Mouse (Mus musculus) lung, embryonic 15.5 days (tissue): ENCODE measurements at regions not wholly inside any gene's neighbourhood (a gene's known extent, or its start where the extent isn't known, plus 50 kb on each side); places are given as distances from the start of the nearest gene placed in this dataset.

Experiments used
- ATAC-seq: fragments of 200-750 bp; cut with Nextera tagmentation; 2 replicates; pipeline ENCODE4 v1.8.0; 2017; ENCODE audit warnings: moderate number of reproducible peaks, borderline replicate concordance; ENCODE audit not compliant: low FRiP score, low TSS enrichment; ENCODE audit errors: extremely low read depth
- H3K27ac ChIP-seq: fragments of 300-500 bp; sonication (generic); 2 replicates; pipeline ENCODE4 v1.5.1; 2015; ENCODE audit warnings: moderate library complexity, mild to moderate bottlenecking, inconsistent platforms
- H3K27me3 ChIP-seq: fragments of 300-500 bp; sonication (generic); 2 replicates; pipeline ENCODE4 v1.6.1; 2015; ENCODE audit warnings: inconsistent platforms
- H3K36me3 ChIP-seq: fragments of 300-500 bp; sonication (generic); 2 replicates; pipeline ENCODE4 v1.6.1; 2015; ENCODE audit warnings: inconsistent platforms
- H3K4me1 ChIP-seq: fragments of 300-500 bp; sonication (generic); 2 replicates; pipeline ENCODE4 v1.6.1; 2015; ENCODE audit warnings: inconsistent platforms
- H3K4me2 ChIP-seq: fragments of 300-500 bp; sonication (generic); 2 replicates; pipeline ENCODE4 v1.6.1; 2015; ENCODE audit warnings: inconsistent platforms, mild to moderate bottlenecking, moderate library complexity
- H3K4me3 ChIP-seq: fragments of 300-500 bp; sonication (generic); 2 replicates; pipeline ENCODE4 v1.5.1; 2015; ENCODE audit warnings: mild to moderate bottlenecking, inconsistent platforms
- H3K9ac ChIP-seq: fragments of 300-500 bp; sonication (generic); 2 replicates; pipeline ENCODE4 v1.6.1; 2015; ENCODE audit warnings: inconsistent platforms
- H3K9me3 ChIP-seq: fragments of 300-500 bp; sonication (generic); 2 replicates; pipeline ENCODE4 v1.6.1; 2016; ENCODE audit warnings: inconsistent platforms
- WGBS: fragments of 180-500 bp; shearing (Covaris S2); methylation state at CpG from one replicate; pipeline ENCODE4 v1.1.7; 2015; 5-methylcytosine and 5-hydroxymethylcytosine counted together

- no peak overlapping the region for H3K9ac ChIP-seq
- H3K4me2 ChIP-seq = no peak overlapping the region
- H3K27me3 ChIP-seq = no peaks in the 10 kb centered on the region
- H3K27ac ChIP-seq = no peak overlapping the region
- H3K4me3 ChIP-seq = no peak overlapping the region
- H3K36me3 ChIP-seq = no peaks in the 10 kb centered on the region
- no peaks in the 10 kb centered on the region for H3K9me3 ChIP-seq
- 76% methylated on average over 2 of the region's 2 CpGs for WGBS
- no peaks in the 10 kb centered on the region for H3K4me1 ChIP-seq
- ATAC-seq = no peak
Observed at GRCm38 (mm10) chr10:16810716-16811115, 912.3 kb upstream of the Cited2 start.

- ATAC-seq = no peak
- WGBS = 80% methylated on average over 2 of the region's 2 CpGs
- Histone ChIP-seq H3K9me3 (no peaks in the 10 kb centered on the region), H3K27ac (no peak overlapping the region), H3K4me3 (no peak overlapping the region), H3K36me3 (no peaks in the 10 kb centered on the region), H3K27me3 (no peaks in the 10 kb centered on the region), H3K4me2 (no peak overlapping the region), H3K9ac (no peak overlapping the region), H3K4me1 (no peaks in the 10 kb centered on the region)
Observed at GRCm38 (mm10) chr10:16814013-16814412, 909.0 kb upstream of the Cited2 start.

- no peaks in the 10 kb centered on the region for H3K9me3 ChIP-seq
- no peak overlapping the region for H3K4me2 ChIP-seq
- H3K36me3 ChIP-seq = no peaks in the 10 kb centered on the region
- ATAC-seq = no peak
- H3K27me3 ChIP-seq = no peaks in the 10 kb centered on the region
- H3K4me1 ChIP-seq = no peaks in the 10 kb centered on the region
- no peak overlapping the region for H3K4me3 ChIP-seq
- 59% methylated on average over 1 of the region's 1 CpGs for WGBS
- H3K27ac ChIP-seq = no peak overlapping the region
- H3K9ac ChIP-seq = no peak overlapping the region
Observed at GRCm38 (mm10) chr10:16861534-16861933, 861.5 kb upstream of the Cited2 start.

GRCm38 (mm10) chr10:16866914-16867313, 856.1 kb upstream of the Cited2 start:
- no peaks in the 10 kb centered on the region for H3K36me3 ChIP-seq
- H3K4me3 ChIP-seq = no peak overlapping the region
- H3K9ac ChIP-seq = no peak overlapping the region
- no peak overlapping the region for H3K27ac ChIP-seq
- 58% methylated on average over 2 of the region's 2 CpGs for WGBS
- no peaks in the 10 kb centered on the region for H3K4me1 ChIP-seq
- no peaks in the 10 kb centered on the region for H3K27me3 ChIP-seq
- H3K4me2 ChIP-seq = no peak overlapping the region
- no peaks in the 10 kb centered on the region for H3K9me3 ChIP-seq
- ATAC-seq = no peak

GRCm38 (mm10) chr10:16874131-16874530, 848.9 kb upstream of the Cited2 start:
- Histone ChIP-seq H3K36me3 (no peaks in the 10 kb centered on the region), H3K9me3 (no peaks in the 10 kb centered on the region), H3K27ac (0 out of 2 replicates have a peak overlapping the region, but pooled peaks have one; percentile 41), H3K4me1 (no peaks in the 10 kb centered on the region), H3K9ac (no peak overlapping the region), H3K27me3 (no peaks in the 10 kb centered on the region), H3K4me3 (no peak overlapping the region), H3K4me2 (no peak overlapping the region)
- WGBS = 40% methylated on average over 3 of the region's 3 CpGs
- no peak for ATAC-seq

- no peak for ATAC-seq
- no peak overlapping the region for H3K4me2 ChIP-seq
- no peaks in the 10 kb centered on the region for H3K36me3 ChIP-seq
- no peaks in the 10 kb centered on the region for H3K4me1 ChIP-seq
- no peak overlapping the region for H3K27ac ChIP-seq
- no peaks in the 10 kb centered on the region for H3K27me3 ChIP-seq
- no peak overlapping the region for H3K4me3 ChIP-seq
- no peak overlapping the region for H3K9ac ChIP-seq
- H3K9me3 ChIP-seq = no peaks in the 10 kb centered on the region
Observed at GRCm38 (mm10) chr10:16878197-16878596, 844.8 kb upstream of the Cited2 start.

GRCm38 (mm10) chr10:16893316-16893715, 829.7 kb upstream of the Cited2 start:
- no peak overlapping the region for H3K27ac ChIP-seq
- H3K27me3 ChIP-seq = no peaks in the 10 kb centered on the region
- no peak for ATAC-seq
- H3K9me3 ChIP-seq = no peaks in the 10 kb centered on the region
- no peaks in the 10 kb centered on the region for H3K36me3 ChIP-seq
- no peaks in the 10 kb centered on the region for H3K4me1 ChIP-seq
- H3K4me3 ChIP-seq = no peak overlapping the region
- no peak overlapping the region for H3K9ac ChIP-seq
- no peak overlapping the region for H3K4me2 ChIP-seq

- Histone ChIP-seq H3K27ac (no peak overlapping the region), H3K27me3 (no peaks in the 10 kb centered on the region), H3K4me3 (no peak overlapping the region), H3K4me1 (no peaks in the 10 kb centered on the region), H3K9ac (no peak overlapping the region), H3K36me3 (no peaks in the 10 kb centered on the region), H3K4me2 (no peak overlapping the region), H3K9me3 (no peaks in the 10 kb centered on the region)
- no peak for ATAC-seq
Observed at GRCm38 (mm10) chr10:16895332-16895731, 827.7 kb upstream of the Cited2 start.

GRCm38 (mm10) chr10:16922888-16923287, 800.1 kb upstream of the Cited2 start:
- Histone ChIP-seq H3K36me3 (no peaks in the 10 kb centered on the region), H3K9me3 (no peaks in the 10 kb centered on the region), H3K4me2 (no peak overlapping the region), H3K9ac (no peak overlapping the region), H3K27ac (no peak overlapping the region), H3K4me1 (no peaks in the 10 kb centered on the region), H3K27me3 (no peaks in the 10 kb centered on the region), H3K4me3 (no peak overlapping the region)
- 68% methylated on average over 2 of the region's 2 CpGs for WGBS
- ATAC-seq = no peak

- Histone ChIP-seq H3K4me1 (no peaks in the 10 kb centered on the region), H3K9me3 (no peaks in the 10 kb centered on the region), H3K9ac (no peak overlapping the region), H3K27ac (no peak overlapping the region), H3K36me3 (no peaks in the 10 kb centered on the region), H3K27me3 (no peaks in the 10 kb centered on the region), H3K4me3 (no peak overlapping the region), H3K4me2 (no peak overlapping the region)
- ATAC-seq = no peak
- WGBS = 82% methylated on average over 6 of the region's 6 CpGs
Observed at GRCm38 (mm10) chr10:16923851-16924250, 799.2 kb upstream of the Cited2 start.

GRCm38 (mm10) chr10:16937705-16938104, 785.3 kb upstream of the Cited2 start:
- H3K9me3 ChIP-seq = no peaks in the 10 kb centered on the region
- H3K27ac ChIP-seq = no peak overlapping the region
- H3K4me3 ChIP-seq = no peak overlapping the region
- no peaks in the 10 kb centered on the region for H3K27me3 ChIP-seq
- H3K36me3 ChIP-seq = no peaks in the 10 kb centered on the region
- WGBS = 86% methylated on average over 4 of the region's 4 CpGs
- H3K9ac ChIP-seq = no peak overlapping the region
- no peak overlapping the region for H3K4me2 ChIP-seq
- no peaks in the 10 kb centered on the region for H3K4me1 ChIP-seq
- ATAC-seq = no peak

GRCm38 (mm10) chr10:16951636-16952035, 771.4 kb upstream of the Cited2 start:
- no peak overlapping the region for H3K9ac ChIP-seq
- H3K36me3 ChIP-seq = no peaks in the 10 kb centered on the region
- no peaks in the 10 kb centered on the region for H3K9me3 ChIP-seq
- no peaks in the 10 kb centered on the region for H3K27me3 ChIP-seq
- H3K27ac ChIP-seq = no peak overlapping the region
- no peak overlapping the region for H3K4me2 ChIP-seq
- 36% methylated on average over 1 of the region's 1 CpGs for WGBS
- no peaks in the 10 kb centered on the region for H3K4me1 ChIP-seq
- no peak for ATAC-seq
- no peak overlapping the region for H3K4me3 ChIP-seq

GRCm38 (mm10) chr10:16960971-16961370, 762.0 kb upstream of the Cited2 start:
- Histone ChIP-seq H3K27ac (no peak overlapping the region), H3K9ac (no peak overlapping the region), H3K4me2 (no peak overlapping the region), H3K36me3 (no peaks in the 10 kb centered on the region), H3K4me3 (no peak overlapping the region), H3K27me3 (no peaks in the 10 kb centered on the region), H3K9me3 (no peaks in the 10 kb centered on the region), H3K4me1 (no peaks in the 10 kb centered on the region)
- 74% methylated on average over 3 of the region's 3 CpGs for WGBS
- no peak for ATAC-seq
